In the genomic region with DNA sequence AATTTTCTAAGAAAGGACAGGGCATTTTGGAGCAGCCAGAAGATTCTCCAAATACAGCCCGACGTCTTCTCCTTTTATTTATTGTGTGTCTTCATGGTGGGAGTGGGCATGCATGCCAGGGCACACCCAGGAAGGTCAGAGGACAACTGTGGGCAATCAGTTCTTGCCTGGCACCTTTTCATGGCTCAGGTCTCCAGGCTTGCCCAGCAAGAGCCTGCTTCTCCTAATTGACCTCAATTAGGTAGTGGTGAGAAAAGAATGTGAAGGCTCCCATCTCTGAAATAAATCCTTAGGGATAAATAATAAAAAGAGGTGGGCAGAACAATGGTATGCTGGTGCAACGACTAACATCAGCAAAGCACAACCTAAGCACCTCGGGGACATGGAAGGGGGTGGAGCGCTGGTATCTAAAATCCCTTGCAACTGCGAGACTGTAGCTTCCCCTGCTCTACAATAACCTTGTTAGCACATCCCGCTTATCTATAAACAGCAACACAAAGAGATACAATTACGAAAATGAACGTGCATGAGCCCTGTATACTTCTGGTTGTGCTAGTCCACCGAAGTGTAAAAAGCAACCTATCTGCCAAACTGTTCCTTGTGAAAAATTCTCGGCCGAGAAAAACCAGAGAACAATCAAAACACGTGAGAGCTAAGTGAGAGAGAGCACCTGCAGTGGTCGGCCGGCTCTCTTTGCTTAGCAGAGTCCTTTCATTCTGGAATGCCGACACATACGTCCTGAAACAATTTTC, we compare ENCODE assay signal across 8 mouse cellular contexts. TPM values are rescaled to one million over a fixed set of nuclear protein-coding genes. Genes with fewer than 3 reads are reported as not detected.
DNase-seq lines count a peak whose midpoint lies in the region; ATAC-seq and TF ChIP-seq lines count a peak whose summit lies in the region.

No protein-coding gene starts in this region.

- peak overlapping the region; percentile 90 for H3K4me3 ChIP-seq in lung, embryonic 14.5 days (ENCODE audit: low read depth, low read length)
- peak overlapping the region; percentile 55 for H3K4me3 ChIP-seq in cortical plate, adult 2 months (ENCODE audit: insufficient read depth, low read length)
- peak overlapping the region; percentile 94 for H3K4me3 ChIP-seq in hindbrain, embryonic 11.5 days (ENCODE audit: low read depth, low read length)
- H3K4me3 ChIP-seq in midbrain, embryonic 12.5 days, result peak overlapping the region; percentile 95

- 0 out of 2 replicates have a peak, but pooled peaks have one; percentile 9 for ATAC-seq in lung, embryonic 14.5 days (ENCODE audit: insufficient read depth)
- no peak for ATAC-seq in hindbrain, embryonic 11.5 days (ENCODE audit: low FRiP score)
- no peak; the same call in 1 of the 2 replicates for ATAC-seq in midbrain, embryonic 12.5 days (ENCODE audit: low FRiP score, low read depth)
- ATAC-seq in granulocyte monocyte progenitor cell, adult 5-6 weeks (replicated peaks; ENCODE audit: poor library complexity, severe bottlenecking), result no peak
- no peak for ATAC-seq in monocyte, adult 5-6 weeks (replicated peaks; ENCODE audit: insufficient number of reproducible peaks, low FRiP score, low TSS enrichment, poor library complexity, severe bottlenecking)

- 3% methylated on average over 17 of the region's 17 CpGs for WGBS in lung, embryonic 14.5 days
- 3% methylated on average over 17 of the region's 17 CpGs for WGBS in hindbrain, embryonic 11.5 days
- 4% methylated on average over 17 of the region's 17 CpGs for WGBS in midbrain, embryonic 12.5 days

- no peaks in the 10 kb centered on the region for H3K36me3 ChIP-seq in lung, embryonic 14.5 days (ENCODE audit: insufficient read depth)
- H3K36me3 ChIP-seq in hindbrain, embryonic 11.5 days (ENCODE audit: control insufficient read depth, insufficient read depth, low read length), result no peaks in the 10 kb centered on the region
- H3K36me3 ChIP-seq in midbrain, embryonic 12.5 days, result no peaks in the 10 kb centered on the region

- peak overlapping the region; percentile 100 for H3K27ac ChIP-seq in lung, embryonic 14.5 days (ENCODE audit: low read depth)
- H3K27ac ChIP-seq in cortical plate, adult 2 months (ENCODE audit: insufficient read depth, low read length), result no peak overlapping the region
- peak overlapping the region; percentile 96 for H3K27ac ChIP-seq in hindbrain, embryonic 11.5 days (ENCODE audit: low read depth, low read length)
- peak overlapping the region; percentile 97 for H3K27ac ChIP-seq in midbrain, embryonic 12.5 days (replicated peaks)

- no peaks in the 10 kb centered on the region for H3K27me3 ChIP-seq in lung, embryonic 14.5 days (ENCODE audit: insufficient read depth, low read length)
- no peaks in the 10 kb centered on the region; the same call in 1 of the 2 replicates for H3K27me3 ChIP-seq in hindbrain, embryonic 11.5 days (ENCODE audit: control insufficient read depth, insufficient read depth, low read length)
- H3K27me3 ChIP-seq in midbrain, embryonic 12.5 days, result peaks cover 10% of the 10 kb centered on the region

- H3K4me2 ChIP-seq in lung, embryonic 14.5 days, result peak overlapping the region; percentile 85
- peak overlapping the region; percentile 47 for H3K4me2 ChIP-seq in hindbrain, embryonic 11.5 days (replicated peaks; ENCODE audit: low read depth, low read length)
- peak overlapping the region; percentile 83 for H3K4me2 ChIP-seq in midbrain, embryonic 12.5 days (replicated peaks)

- no peaks in the 10 kb centered on the region for H3K9me3 ChIP-seq in lung, embryonic 14.5 days (ENCODE audit: low read depth, low read length)
- no peaks in the 10 kb centered on the region for H3K9me3 ChIP-seq in hindbrain, embryonic 11.5 days (ENCODE audit: control insufficient read depth, low read length)
- no peaks in the 10 kb centered on the region for H3K9me3 ChIP-seq in midbrain, embryonic 12.5 days

- peaks cover 14% of the 10 kb centered on the region for H3K4me1 ChIP-seq in lung, embryonic 14.5 days (ENCODE audit: insufficient read depth)
- peaks cover 4% of the 10 kb centered on the region for H3K4me1 ChIP-seq in cortical plate, adult 2 months (ENCODE audit: control insufficient read depth, insufficient read depth, low read length)
- peaks cover 3% of the 10 kb centered on the region; the same call in 1 of the 2 replicates for H3K4me1 ChIP-seq in hindbrain, embryonic 11.5 days (replicated peaks; ENCODE audit: control insufficient read depth, insufficient read depth, low read length)
- peaks cover 18% of the 10 kb centered on the region for H3K4me1 ChIP-seq in midbrain, embryonic 12.5 days

- H3K9ac ChIP-seq in lung, embryonic 14.5 days, result peak overlapping the region; percentile 95
- H3K9ac ChIP-seq in hindbrain, embryonic 11.5 days (ENCODE audit: low read depth, low read length), result peak overlapping the region; percentile 90
- H3K9ac ChIP-seq in midbrain, embryonic 12.5 days (replicated peaks), result peak overlapping the region; percentile 91

- no peak for TF ChIP-seq POLR2A in cortical plate, adult 2 months (IDR thresholded peaks at IDR 0.05; ENCODE audit: extremely low read depth, insufficient read depth, low read length)

- no peak for TF ChIP-seq CTCF in lung, embryonic 14.5 days (IDR thresholded peaks at IDR 0.05; ENCODE audit: low read depth)
- no peak for TF ChIP-seq CTCF in cortical plate, adult 2 months (IDR thresholded peaks at IDR 0.05; ENCODE audit: extremely low read depth, insufficient read depth, low read length)

- DNase-seq in lung, embryonic 14.5 days, result no peak
- no peak for DNase-seq in lung, postnatal 4 days
- no peak for DNase-seq in hindbrain, embryonic 11.5 days (ENCODE audit: low spot score)
- no peak for DNase-seq in spleen, postnatal 4 days (ENCODE audit: low spot score in 2 of 2)

RNA-seq across cellular contexts. Expression of a gene that starts 1.2 kb away (rescaled TPM):
- 43.2 and 45.4 TPM in 2 replicates for polyA plus RNA-seq in lung, embryonic 14.5 days (2014; fragmentation: Nextera tagmentation; extraction: Ambion mirVana)
- 32.8 and 34.2 TPM in 2 replicates for polyA plus RNA-seq in cortical plate, adult 2 months (2012; rRNA removed)
- 39.1 and 48.9 TPM in 2 replicates for polyA plus RNA-seq in hindbrain, embryonic 11.5 days (2014; fragmentation: Nextera tagmentation; extraction: Ambion mirVana)
- polyA plus RNA-seq in midbrain, embryonic 12.5 days (2016; fragmentation: Nextera tagmentation; extraction: Ambion mirVana), result 55.8 and 57.7 TPM in 2 replicates
- 2.5 TPM in 1 of 2 replicates, not detected in the other for total RNA-seq in granulocyte monocyte progenitor cell, adult 5-6 weeks (2014; fragmentation: Nextera tagmentation)
- total RNA-seq in granulocyte monocyte progenitor cell, adult 5-6 weeks (2017), result 0.26 and 0.52 TPM in 2 replicates
- 2.6 to 9.9 TPM (median 5.3 TPM) in 3 replicates for total RNA-seq in monocyte, adult 5-6 weeks (2017)

RNA-seq across cellular contexts. Expression of a gene that starts 13.9 kb away (rescaled TPM):
- polyA plus RNA-seq in lung, embryonic 14.5 days (2014; fragmentation: Nextera tagmentation; extraction: Ambion mirVana), result 2.3 and 2.5 TPM in 2 replicates
- 2.0 and 3.0 TPM in 2 replicates for polyA plus RNA-seq in cortical plate, adult 2 months (2012; rRNA removed)
- polyA plus RNA-seq in hindbrain, embryonic 11.5 days (2014; fragmentation: Nextera tagmentation; extraction: Ambion mirVana), result 4.1 and 5.0 TPM in 2 replicates
- 3.5 and 3.9 TPM in 2 replicates for polyA plus RNA-seq in midbrain, embryonic 12.5 days (2016; fragmentation: Nextera tagmentation; extraction: Ambion mirVana)
- not detected in 2 replicates for total RNA-seq in granulocyte monocyte progenitor cell, adult 5-6 weeks (2014; fragmentation: Nextera tagmentation)
- not detected in 2 replicates for total RNA-seq in granulocyte monocyte progenitor cell, adult 5-6 weeks (2017)
- not detected in 3 replicates for total RNA-seq in monocyte, adult 5-6 weeks (2017)
